Mouse (Mus musculus): ENCODE data around the gene Lgr5.

The Lgr5 gene

DNA sequence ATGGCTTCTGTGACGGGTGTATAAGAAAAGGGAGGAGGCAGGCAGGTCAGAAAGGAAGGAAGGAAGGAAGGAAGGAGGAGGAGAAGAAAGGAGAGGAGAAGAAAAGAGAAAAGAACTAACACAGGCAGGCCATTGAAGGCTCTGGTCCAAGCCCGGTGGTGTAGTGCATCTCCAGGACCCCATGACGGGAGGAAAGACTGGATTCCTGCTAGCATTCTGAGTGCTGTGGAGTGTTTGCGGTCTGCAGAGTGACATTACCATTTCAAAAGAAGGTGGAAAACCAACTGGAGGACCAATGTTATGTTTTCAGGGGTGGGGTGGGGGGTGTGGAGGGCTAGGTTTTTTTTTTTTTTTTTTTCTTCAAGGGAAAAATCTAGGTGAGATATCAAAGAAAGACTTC lies 165.6 kb downstream of the Lgr5 start:
- DNase-seq (ENCODE audit: low spot score in 2 of 2) = no peak

DNA sequence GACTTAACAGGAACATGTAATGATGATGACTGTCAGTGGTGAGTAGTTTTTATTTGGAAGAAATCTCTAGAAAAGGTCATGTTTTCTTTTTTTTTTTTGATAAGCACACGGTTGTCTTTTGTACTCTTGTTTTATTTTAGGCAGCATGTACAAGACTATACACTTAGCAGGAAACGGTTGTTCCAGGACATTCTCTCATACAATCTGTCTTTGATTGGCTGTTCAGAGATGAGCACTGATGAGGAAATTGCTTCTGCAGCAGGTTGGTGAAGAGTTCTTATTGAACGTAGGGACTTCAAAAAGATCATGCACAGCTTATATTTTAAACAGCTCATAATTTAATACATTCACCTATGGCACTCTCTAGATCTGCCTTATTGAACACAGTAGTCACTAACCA lies 173.5 kb downstream of the Lgr5 start:
- DNase-seq (ENCODE audit: low spot score in 2 of 2) = no peak

DNA sequence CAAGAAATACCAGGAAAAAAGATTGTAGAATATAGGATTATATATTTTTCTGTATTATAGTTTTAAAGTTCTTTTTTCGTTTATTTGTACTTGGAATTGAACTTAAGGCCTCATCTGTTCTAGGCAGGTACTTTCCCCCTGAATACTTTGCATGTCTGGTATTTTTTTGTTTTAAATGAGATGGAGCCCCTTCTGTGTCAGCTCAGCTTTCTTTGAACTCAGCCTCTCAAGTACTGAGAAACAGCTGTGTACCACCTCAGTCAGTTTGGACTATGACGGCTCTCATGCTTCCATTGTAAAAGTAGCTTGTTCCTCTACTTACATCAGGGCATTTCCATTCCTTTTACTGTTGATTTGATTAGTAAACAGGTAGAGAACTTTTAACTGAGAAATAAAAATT lies 174.1 kb downstream of the Lgr5 start:
- DNase-seq (ENCODE audit: low spot score in 2 of 2) = no peak

DNA sequence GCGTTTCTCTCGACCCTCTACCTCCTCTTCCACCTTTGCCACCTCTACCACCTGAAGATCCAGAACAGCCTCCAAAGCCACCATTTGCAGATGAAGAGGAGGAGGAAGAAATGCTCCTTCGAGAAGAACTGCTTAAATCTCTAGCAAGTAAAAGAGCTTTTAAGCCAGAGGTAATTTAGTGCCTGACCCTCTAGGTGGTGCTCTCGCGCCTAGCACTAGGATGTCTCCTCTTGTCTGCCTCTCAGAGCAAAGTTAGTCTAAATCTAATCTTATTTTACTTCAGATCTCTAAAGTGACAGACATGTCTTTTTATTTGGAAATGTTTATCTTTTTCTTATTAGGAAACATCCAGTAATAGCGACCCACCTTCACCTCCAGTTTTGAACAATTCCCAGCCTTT lies 181.2 kb downstream of the Lgr5 start:
- DNase-seq (ENCODE audit: low spot score in 2 of 2) = peak; percentile 7 to 60
